In genomic region chr9:111107863-111108262, GRCm38 (mm10) we compare ENCODE assay signal across 33 mouse cellular contexts.
"Had no signal": no experiment of that assay in that cellular context is flagged by ENCODE, and none has a peak within 500 bp of the region (broad histone marks: within the 10 kb centered on the region; RNA-seq: fewer than 3 reads in every experiment).

No protein-coding gene starts in this region.

- H3K4me2 ChIP-seq: heart, embryonic 11.5 days; heart, embryonic 12.5 days; heart, embryonic 13.5 days; heart, embryonic 15.5 days; hindbrain, embryonic 12.5 days; hindbrain, embryonic 13.5 days; hindbrain, embryonic 14.5 days; hindbrain, embryonic 15.5 days; kidney, embryonic 15.5 days had no signal

- DNase-seq: heart, postnatal 10 days; heart, postnatal 14 days; heart, postnatal 36 days; heart, postnatal 4 days; kidney, adult 11 months; kidney, adult 18-20 months; kidney, adult 2 months; kidney, adult 8-10 months; kidney, adult 9 months; kidney, postnatal 10 days; kidney, postnatal 14 days; kidney, postnatal 25 days; kidney, postnatal 36 days; kidney, postnatal 4 days; layer of hippocampus, adult 9-11 months; layer of hippocampus, postnatal 36 days had no signal

- H3K9ac ChIP-seq: heart, embryonic 12.5 days; heart, embryonic 13.5 days; heart, embryonic 15.5 days; hindbrain, embryonic 12.5 days; hindbrain, embryonic 13.5 days; hindbrain, embryonic 14.5 days; hindbrain, embryonic 15.5 days; kidney, embryonic 15.5 days had no signal

- H3K4me1 ChIP-seq: heart, embryonic 15.5 days; hindbrain, embryonic 10.5 days; hindbrain, embryonic 12.5 days; hindbrain, embryonic 13.5 days; hindbrain, embryonic 15.5 days; kidney, embryonic 15.5 days had no signal

- H3K27me3 ChIP-seq: heart, embryonic 12.5 days; heart, embryonic 13.5 days; heart, embryonic 15.5 days; hindbrain, embryonic 12.5 days; hindbrain, embryonic 13.5 days; hindbrain, embryonic 15.5 days; kidney, embryonic 15.5 days had no signal

- H3K27ac ChIP-seq: heart, embryonic 10.5 days; heart, embryonic 13.5 days; heart, embryonic 15.5 days; hindbrain, embryonic 10.5 days; hindbrain, embryonic 12.5 days; hindbrain, embryonic 13.5 days; hindbrain, embryonic 14.5 days; hindbrain, embryonic 15.5 days; hindbrain, postnatal 0 days; kidney, embryonic 15.5 days; kidney, postnatal 0 days; layer of hippocampus, adult 2 months; left cerebral cortex, adult 2 months had no signal

- H3K9me3 ChIP-seq: heart, embryonic 10.5 days; heart, embryonic 12.5 days; heart, embryonic 13.5 days; heart, embryonic 15.5 days; hindbrain, embryonic 10.5 days; hindbrain, embryonic 12.5 days; hindbrain, embryonic 13.5 days; hindbrain, embryonic 15.5 days; kidney, embryonic 15.5 days had no signal

- H3K4me3 ChIP-seq: heart, embryonic 10.5 days; heart, embryonic 12.5 days; heart, embryonic 13.5 days; heart, embryonic 15.5 days; hindbrain, embryonic 10.5 days; hindbrain, embryonic 12.5 days; hindbrain, embryonic 13.5 days; hindbrain, embryonic 15.5 days; kidney, embryonic 15.5 days; layer of hippocampus, adult 2 months; left cerebral cortex, adult 2 months had no signal

- H3K36me3 ChIP-seq: heart, embryonic 10.5 days; heart, embryonic 12.5 days; heart, embryonic 13.5 days; heart, embryonic 15.5 days; hindbrain, embryonic 10.5 days; hindbrain, embryonic 12.5 days; hindbrain, embryonic 13.5 days; hindbrain, embryonic 15.5 days; kidney, embryonic 15.5 days had no signal

- ATAC-seq: hindbrain, embryonic 16.5 days; hindbrain, postnatal 0 days; inflammation-experienced regulatory T-cells, adult 6 months had no signal
